Mouse (Mus musculus): ENCODE measurements around the gene Gm14632.
"Not testable (repeated sequence)": the region's sequence is repeated elsewhere in the genome, so short reads cannot be mapped to it uniquely, and the experiment has no call there.

Gene Gm14632

GRCm38 (mm10) chrX:30329472-30329871, at the start of gene Gm14632:
Gene Gm14632 (plus strand): TSS chrX:30329772.
- not testable (repeated sequence) for DNase-seq

All from kidney, postnatal 10 days (tissue).